Mouse (Mus musculus): Measurements from ENCODE around the gene Hist1h4b. TPM values are rescaled to one million over a fixed set of nuclear protein-coding genes. Genes with fewer than 3 reads are reported as not detected.

The Hist1h4b gene
- total and polyA plus RNA-seq, 3 experiments: 19.0 to 3,071 TPM; not detected in 1

- Histone ChIP-seq H3K27ac (ENCODE audit: control insufficient read depth, low read depth, low read length) (no peak overlapping the region), H3K27me3 (ENCODE audit: control insufficient read depth in 1 of 2, insufficient read depth in 2 of 2, low read length in 2 of 2) (no peaks in the 10 kb centered on the region; a peak in 1 of 4 replicates), H3K9me3 (replicated peaks; ENCODE audit: insufficient read depth, low read length) (no peaks in the 10 kb centered on the region), H3K4me1 (ENCODE audit: control insufficient read depth in 1 of 2, insufficient read depth in 2 of 2, low read length in 2 of 2) (peaks cover 0 to 9% of the 10 kb centered on the region in 2 experiments; a peak in 1 of 4 replicates), H3K36me3 (ENCODE audit: control insufficient read depth in 1 of 2, insufficient read depth in 2 of 2, low read length in 2 of 2) (peaks cover 0 to 2% of the 10 kb centered on the region in 2 experiments; a peak in 2 of 4 replicates), H3K79me2 (ENCODE audit: control insufficient read depth, insufficient read depth, low read length, poor library complexity) (no peaks in the 10 kb centered on the region), H3K9ac (ENCODE audit: control insufficient read depth, low read depth, low read length, poor library complexity, severe bottlenecking) (no peak overlapping the region), H3K4me3 (ENCODE audit: control insufficient read depth in 1 of 2, insufficient read depth in 1 of 2, low read depth in 2 of 2, low read length in 2 of 2) (no peak overlapping the region)
- TF ChIP-seq UBTF (IDR thresholded peaks at IDR 0.05; ENCODE audit: borderline replicate concordance, insufficient read depth, low read depth, low read length): no peak
- no peak for TF ChIP-seq MAZ (IDR thresholded peaks at IDR 0.05; ENCODE audit: low read depth, low read length)
- no peak for TF ChIP-seq POLR2AphosphoS2 (IDR thresholded peaks at IDR 0.05; ENCODE audit: low read length)
- TF ChIP-seq ZNF384 (IDR thresholded peaks at IDR 0.05; ENCODE audit: low read depth, low read length): peak; percentile 43; the same call in 1 of the 2 replicates
- TF ChIP-seq GATA1 (IDR thresholded peaks at IDR 0.05; ENCODE audit: low read depth, low read length): no peak
- peak; percentile 41 for DNase-seq (ENCODE audit: low read depth, low spot score)
Measured at GRCm38 (mm10) chr13:23778339-23778738, 21.5 kb downstream of the Hist1h4b start.

- H3K27ac ChIP-seq (ENCODE audit: control insufficient read depth, low read depth, low read length): no peak overlapping the region
- TF ChIP-seq ZKSCAN1 (IDR thresholded peaks at IDR 0.05; ENCODE audit: low read depth, low read length): no peak
- no peak for TF ChIP-seq MXI1 (IDR thresholded peaks at IDR 0.05; ENCODE audit: low read depth, low read length)
- TF ChIP-seq POLR2A (IDR thresholded peaks at IDR 0.05; ENCODE audit: control insufficient read depth in 1 of 2, insufficient read depth in 1 of 2, low read depth in 1 of 2, low read length in 2 of 2, poor library complexity in 1 of 2): no peak
- TF ChIP-seq USF2 (IDR thresholded peaks at IDR 0.05; ENCODE audit: borderline replicate concordance in 1 of 2, insufficient read depth in 1 of 2, low read depth in 1 of 2, low read length in 2 of 2): no peak
- TF ChIP-seq RAD21 (IDR thresholded peaks at IDR 0.05; ENCODE audit: low read depth, low read length): no peak
- no peak for TF ChIP-seq TCF12 (IDR thresholded peaks at IDR 0.05; ENCODE audit: low read depth, low read length)
- TF ChIP-seq ZMIZ1 (IDR thresholded peaks at IDR 0.05; ENCODE audit: low read depth, low read length): no peak
- TF ChIP-seq ELF1 (IDR thresholded peaks at IDR 0.05; ENCODE audit: low read depth, low read length): no peak
- TF ChIP-seq MEF2A (IDR thresholded peaks at IDR 0.05; ENCODE audit: extremely low read depth, insufficient replicate concordance, low read depth, low read length, poor library complexity, severe bottlenecking): no peak
- no peak for TF ChIP-seq KAT2A (conservative IDR thresholded peaks at IDR 0.05; ENCODE audit: low read depth, low read length)
- TF ChIP-seq MYB (IDR thresholded peaks at IDR 0.05; ENCODE audit: low read depth, low read length): no peak
- TF ChIP-seq EP300 (IDR thresholded peaks at IDR 0.05; ENCODE audit: low read depth in 1 of 2, low read length in 2 of 2): no peak
- no peak overlapping the region for H3K4me3 ChIP-seq (ENCODE audit: control insufficient read depth in 1 of 2, insufficient read depth in 1 of 2, low read depth in 2 of 2, low read length in 2 of 2)
- no peaks in the 10 kb centered on the region; a peak in 1 of 4 replicates for H3K27me3 ChIP-seq (ENCODE audit: control insufficient read depth in 1 of 2, insufficient read depth in 2 of 2, low read length in 2 of 2)
- H3K36me3 ChIP-seq (ENCODE audit: control insufficient read depth in 1 of 2, insufficient read depth in 2 of 2, low read length in 2 of 2): peaks cover 0 to 2% of the 10 kb centered on the region in 2 experiments; a peak in 2 of 4 replicates
- H3K79me2 ChIP-seq (ENCODE audit: control insufficient read depth, insufficient read depth, low read length, poor library complexity): no peaks in the 10 kb centered on the region
- H3K9ac ChIP-seq (ENCODE audit: control insufficient read depth, low read depth, low read length, poor library complexity, severe bottlenecking): no peak overlapping the region
- no peaks in the 10 kb centered on the region for H3K9me3 ChIP-seq (replicated peaks; ENCODE audit: insufficient read depth, low read length)
- DNase-seq (ENCODE audit: low read depth, low spot score): no peak
- peaks cover 0 to 9% of the 10 kb centered on the region in 2 experiments; a peak in 1 of 4 replicates for H3K4me1 ChIP-seq (ENCODE audit: control insufficient read depth in 1 of 2, insufficient read depth in 2 of 2, low read length in 2 of 2)
Measured at GRCm38 (mm10) chr13:23779025-23779424, 22.2 kb downstream of the Hist1h4b start.

Measured in MEL (cell line).